Mouse (Mus musculus) bone marrow, adult 2 months (tissue): ENCODE data around the gene Ccl9.

Experiments used
- CTCF ChIP-seq: fragments of 200-500 bp; IDR thresholded peaks from 2 replicates; pipeline ENCODE4 v1.5.1; 2011; ENCODE audit warnings: low read length, control low read depth; ENCODE audit not compliant: control insufficient read depth, insufficient read depth
- POLR2A ChIP-seq: fragments of 200-500 bp; IDR thresholded peaks from 2 replicates; pipeline ENCODE4 v1.6.1; 2011; ENCODE audit warnings: low read depth, mild to moderate bottlenecking, control low read depth, low read length, borderline replicate concordance; ENCODE audit not compliant: control insufficient read depth

- TF ChIP-seq CTCF: no peak
- TF ChIP-seq POLR2A: no peak
These were observed 39.6 kb downstream of the Ccl9 start for GRCm38 (mm10) chr11:83538705-83539314.
